Mouse (Mus musculus): ENCODE results near the gene Ctbs. TPM values are rescaled to one million over a fixed set of nuclear protein-coding genes. Genes with fewer than 3 reads are reported as not detected.
A peak's percentile ranks its signal among the peaks of the same experiment; 100 is the strongest.

Gene Ctbs
- polyA plus RNA-seq, 1 experiment from 2014 or later: 3.9 TPM

GRCm38 (mm10) chr3:146501601-146502123, 52.1 kb downstream of the Ctbs start:
- WGBS: 62% methylated on average over 5 of the region's 5 CpGs
- Histone ChIP-seq H3K9me3 (no peaks in the 10 kb centered on the region), H3K36me3 (replicated peaks) (peaks cover 8% of the 10 kb centered on the region; the same call in 1 of the 2 replicates), H3K4me2 (peak overlapping the region; percentile 75), H3K4me1 (peaks cover 14% of the 10 kb centered on the region), H3K27me3 (replicated peaks) (no peaks in the 10 kb centered on the region), H3K9ac (no peak overlapping the region), H3K4me3 (peak overlapping the region; percentile 82; the same call in 1 of the 2 replicates), H3K27ac (no peak overlapping the region)
- ATAC-seq (replicated peaks): no peak

GRCm38 (mm10) chr3:146506711-146507110, 57.1 kb downstream of the Ctbs start:
- no peak for ATAC-seq (replicated peaks)
- no peak overlapping the region for H3K9ac ChIP-seq

More at GRCm38 (mm10) chr3:146506711-146507110, 57.1 kb downstream of the Ctbs start:
- Histone ChIP-seq H3K4me2 (no peak overlapping the region), H3K9me3 (no peaks in the 10 kb centered on the region), H3K4me3 (no peak overlapping the region), H3K27me3 (replicated peaks) (no peaks in the 10 kb centered on the region), H3K4me1 (peaks cover 2% of the 10 kb centered on the region; the same call in 1 of the 2 replicates), H3K36me3 (replicated peaks) (peaks cover 20% of the 10 kb centered on the region), H3K27ac (no peak overlapping the region)
- 95% methylated on average over 7 of the region's 7 CpGs for WGBS

Other genes with a start within 250 kb of the Ctbs start
- gene Lpar3, start 228.8 kb upstream of the Ctbs start, polyA plus RNA-seq (2015; fragmentation: Nextera tagmentation; extraction: Ambion mirVana): 0.22 and 0.61 TPM in 2 replicates
- 15.3 and 16.6 TPM in 2 replicates for gene Ssx2ip, start 45.2 kb upstream of the Ctbs start, polyA plus RNA-seq (2015; fragmentation: Nextera tagmentation; extraction: Ambion mirVana)
- 4.2 and 5.5 TPM in 2 replicates for gene Spata1, start 50.0 kb downstream of the Ctbs start, polyA plus RNA-seq (2015; fragmentation: Nextera tagmentation; extraction: Ambion mirVana)
- gene Gng5, start 50.0 kb downstream of the Ctbs start, polyA plus RNA-seq (2015; fragmentation: Nextera tagmentation; extraction: Ambion mirVana): 289 and 293 TPM in 2 replicates
- 38.6 and 39.5 TPM in 2 replicates for gene Rpf1, start 71.6 kb downstream of the Ctbs start, polyA plus RNA-seq (2015; fragmentation: Nextera tagmentation; extraction: Ambion mirVana)
- gene Uox, start 120.6 kb downstream of the Ctbs start, polyA plus RNA-seq (2015; fragmentation: Nextera tagmentation; extraction: Ambion mirVana): 0.09 TPM in 1 of 2 replicates, not detected in the other
- not detected in 2 replicates for gene Dnase2b, start 165.8 kb downstream of the Ctbs start, polyA plus RNA-seq (2015; fragmentation: Nextera tagmentation; extraction: Ambion mirVana)
- gene 4930503B20Rik, start 201.5 kb downstream of the Ctbs start, polyA plus RNA-seq (2015; fragmentation: Nextera tagmentation; extraction: Ambion mirVana): not detected in 2 replicates
- gene Samd13, start 235.8 kb downstream of the Ctbs start, polyA plus RNA-seq (2015; fragmentation: Nextera tagmentation; extraction: Ambion mirVana): 0.22 and 0.31 TPM in 2 replicates

All from midbrain, embryonic 15.5 days (tissue).